Mouse (Mus musculus): Measurements from ENCODE around the gene Defb29.

Defb29 gene

GRCm38 (mm10) chr2:152500204-152500862 is 39.6 kb downstream of the Defb29 start:
- DNase-seq = no peak

GRCm38 (mm10) chr2:152498020-152498419 is 41.9 kb downstream of the Defb29 start:
- DNase-seq = no peak

GRCm38 (mm10) chr2:152493151-152493550 is 46.7 kb downstream of the Defb29 start:
- DNase-seq = no peak

- no peak for DNase-seq
Observed at GRCm38 (mm10) chr2:152490038-152490437, 49.9 kb downstream of the Defb29 start, which contains the start of gene Defb22. TSS of gene Defb22 (minus strand) at chr2:152490138.
